Mouse (Mus musculus) bone marrow, adult 2 months (tissue): Measurements from ENCODE around the gene Efna4. TPM values are rescaled to one million over a fixed set of nuclear protein-coding genes. Genes with fewer than 3 reads are reported as not detected.

ENCODE experiments used
- H3K27ac ChIP-seq: fragments of 200-500 bp; 2 replicates; pipeline ENCODE4 v1.5.1; 2012; ENCODE audit warnings: low read depth, mild to moderate bottlenecking, control low read depth, inconsistent platforms, low read length; ENCODE audit not compliant: control insufficient read depth, poor library complexity, insufficient read depth
- H3K4me1 ChIP-seq: fragments of 200-500 bp; 2 replicates; pipeline ENCODE4 v1.6.1; 2011; ENCODE audit warnings: low read length; ENCODE audit not compliant: control insufficient read depth, insufficient read depth
- H3K4me3 ChIP-seq: fragments of 200-500 bp; replicated peaks from 2 replicates; pipeline ENCODE3; 2011; ENCODE audit warnings: mild to moderate bottlenecking, low read depth, low read length, control low read depth; ENCODE audit not compliant: control insufficient read depth
- CTCF ChIP-seq: fragments of 200-500 bp; IDR thresholded peaks from 2 replicates; pipeline ENCODE4 v1.5.1; 2011; ENCODE audit warnings: low read length, control low read depth; ENCODE audit not compliant: control insufficient read depth, insufficient read depth
- POLR2A ChIP-seq: fragments of 200-500 bp; IDR thresholded peaks from 2 replicates; pipeline ENCODE4 v1.6.1; 2011; ENCODE audit warnings: low read depth, mild to moderate bottlenecking, control low read depth, low read length, borderline replicate concordance; ENCODE audit not compliant: control insufficient read depth
- WGBS: fragments of 180-500 bp; shearing (Covaris S2); methylation state at CpG from one replicate; pipeline ENCODE4 v1.1.7; 2018; 5-methylcytosine and 5-hydroxymethylcytosine counted together
- polyA plus RNA-seq: library from polyadenylated mRNA; stranded (reverse); fragments of >200 nt; gene quantifications from 2 replicates; pipeline ENCODE4 v1.2.4, GENCODE M21; 2011; ENCODE audit warnings: low replicate concordance; ENCODE audit not compliant: missing spikeins, insufficient read depth, insufficient read length

The Efna4 gene
- not detected in 2 replicates for polyA plus RNA-seq

DNA sequence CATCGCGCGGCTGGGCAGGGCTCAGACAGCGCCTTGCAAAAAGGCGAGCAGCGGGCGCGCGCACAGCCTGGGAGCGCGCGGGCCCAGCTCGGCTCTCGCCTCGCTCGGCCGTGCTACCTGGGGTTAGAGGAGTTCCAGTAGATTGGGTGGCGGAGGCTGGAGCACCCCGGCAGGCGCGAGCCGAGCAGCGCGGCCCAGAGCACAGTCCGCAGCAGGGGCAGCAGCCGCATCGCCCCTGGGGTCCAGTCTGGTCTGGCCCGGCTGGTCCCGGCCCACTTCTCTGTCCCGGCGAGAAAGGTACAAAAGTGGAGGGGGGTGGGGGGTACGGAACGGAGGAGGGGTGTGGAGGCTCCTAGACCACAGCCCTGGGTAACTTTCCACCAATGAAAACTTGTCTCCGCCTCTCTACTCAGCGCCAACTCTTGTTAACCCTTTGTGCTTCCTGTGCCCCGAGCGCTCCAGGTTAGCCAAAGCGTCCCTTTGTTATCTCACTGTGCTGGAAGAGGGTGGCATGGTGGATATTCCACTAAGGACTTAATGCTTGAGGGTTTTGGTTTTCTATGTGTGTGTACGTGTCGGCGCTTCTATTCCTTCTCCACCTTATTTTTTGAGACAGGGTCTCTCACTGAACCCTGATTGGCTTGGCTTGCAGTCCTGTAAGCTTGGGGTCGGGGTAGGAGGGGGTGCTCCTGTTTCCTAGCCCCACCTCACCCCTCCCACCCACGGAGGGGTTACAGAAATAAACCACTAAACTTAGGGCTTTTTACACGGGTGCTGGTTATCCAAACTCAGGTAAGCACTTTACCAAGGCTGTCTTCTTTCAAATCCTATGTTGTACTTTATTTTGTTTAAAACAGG lies at the start of gene Efna4:
Efna4 (minus strand) TSS at position 308 of the 858 bp plus-strand sequence.
- 2% methylated on average over 44 of the region's 44 CpGs for WGBS
- Histone ChIP-seq H3K4me1 (no peaks in the 10 kb centered on the region), H3K4me3 (peak within 1 kb of the TSS; percentile 37), H3K27ac (no peak within 1 kb of the TSS; the same call in 1 of the 2 replicates)
- no peak for TF ChIP-seq POLR2A
- no peak for TF ChIP-seq CTCF

DNA sequence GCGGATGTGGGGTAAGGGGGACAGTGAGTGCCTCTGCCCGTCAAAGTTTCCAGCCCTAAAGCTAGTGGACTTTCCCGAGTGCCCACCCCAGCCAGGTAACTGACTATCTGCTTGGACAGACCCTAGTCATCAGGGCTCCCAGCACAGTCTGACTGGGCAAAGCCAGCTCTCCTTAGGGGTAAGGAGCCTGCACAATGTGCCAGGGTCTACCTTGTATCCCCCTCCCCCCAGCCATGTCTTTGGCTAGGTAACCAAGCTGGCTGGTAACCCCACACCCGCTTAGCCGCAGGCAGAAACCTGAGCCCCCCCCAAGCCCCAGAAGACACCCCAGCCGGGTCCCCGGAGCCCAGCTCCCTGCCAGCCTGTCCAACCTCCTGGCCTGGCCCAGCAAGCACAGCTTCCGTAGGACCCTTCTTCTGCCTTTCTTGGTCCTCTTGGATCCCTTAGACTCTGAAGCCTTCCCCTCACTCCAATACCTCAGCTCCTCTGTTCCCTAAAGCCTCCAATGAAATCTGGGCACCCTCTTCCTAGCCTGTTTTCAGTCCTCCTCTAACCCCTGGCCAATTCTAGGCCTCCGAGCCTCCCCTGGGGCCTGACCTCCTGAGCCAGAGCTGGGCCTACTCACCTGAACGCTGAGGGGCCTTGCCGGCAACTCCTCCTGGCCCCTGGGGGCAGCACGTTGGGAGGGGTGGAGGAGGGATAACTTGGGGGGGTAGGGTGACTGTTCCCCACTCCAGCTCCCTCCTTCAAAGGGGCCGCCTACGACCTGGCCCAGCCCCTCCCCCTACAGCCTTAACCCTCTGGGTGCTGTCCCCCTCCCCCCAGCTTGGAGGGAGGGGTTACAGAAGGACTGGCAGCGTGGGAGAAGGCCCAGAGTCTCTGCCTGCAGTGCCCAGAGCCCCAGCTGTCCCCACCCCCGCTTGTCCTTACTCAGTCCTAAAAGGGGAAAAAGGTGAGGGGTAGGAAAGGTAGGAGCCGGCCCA lies 48.9 kb upstream of the Efna4 start:
- TF ChIP-seq POLR2A (no peak), CTCF (no peak)
- Histone ChIP-seq H3K4me3 (peak overlapping the region; percentile 67), H3K27ac (peak overlapping the region; percentile 93), H3K4me1 (peaks cover 2% of the 10 kb centered on the region)
- 62% methylated on average over 17 of the region's 17 CpGs for WGBS

GRCm38 (mm10) chr3:89385451-89385850 lies 47.6 kb upstream of the Efna4 start:
- TF ChIP-seq POLR2A (peak; percentile 40; the same call in 1 of the 2 replicates), CTCF (no peak)
- Histone ChIP-seq H3K4me1 (peaks cover 2% of the 10 kb centered on the region), H3K4me3 (peak overlapping the region; percentile 54), H3K27ac (peak overlapping the region; percentile 75)
- WGBS: 7% methylated on average over 11 of the region's 11 CpGs

GRCm38 (mm10) chr3:89384331-89385076 lies 46.7 kb upstream of the Efna4 start:
- 69% methylated on average over 12 of the region's 12 CpGs for WGBS
- no peak for TF ChIP-seq CTCF
- no peak for TF ChIP-seq POLR2A
- H3K27ac ChIP-seq: peak overlapping the region; percentile 75
- H3K4me1 ChIP-seq: peaks cover 6% of the 10 kb centered on the region
- peak overlapping the region; percentile 54 for H3K4me3 ChIP-seq

GRCm38 (mm10) chr3:89383651-89384255 lies 45.9 kb upstream of the Efna4 start:
- H3K27ac ChIP-seq: no peak overlapping the region
- peaks cover 6% of the 10 kb centered on the region for H3K4me1 ChIP-seq
- TF ChIP-seq CTCF (no peak), POLR2A (no peak)
- H3K4me3 ChIP-seq: no peak overlapping the region
- 82% methylated on average over 5 of the region's 5 CpGs for WGBS

DNA sequence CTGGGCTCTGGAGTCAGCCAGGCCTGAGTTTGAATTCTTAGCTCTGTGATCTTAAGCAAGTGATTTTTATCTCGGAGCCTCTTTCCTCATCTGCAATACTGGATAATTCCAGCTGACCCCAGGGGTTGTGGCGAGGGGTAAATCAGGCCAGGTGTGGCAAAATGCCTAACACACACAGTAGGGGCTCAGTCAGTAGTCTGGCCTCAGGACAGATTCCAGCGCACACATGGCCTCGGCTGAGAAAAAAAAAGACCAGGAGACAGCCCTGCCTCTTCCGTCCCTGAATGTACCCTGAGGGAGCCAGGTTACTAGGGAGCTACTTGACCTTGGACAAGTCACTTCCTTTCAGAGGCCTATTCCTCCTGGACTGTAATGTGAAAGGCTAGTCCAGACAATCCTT lies 45.1 kb upstream of the Efna4 start:
- H3K27ac ChIP-seq: no peak overlapping the region
- WGBS: 83% methylated on average over 5 of the region's 5 CpGs

More for the DNA sequence above, 45.1 kb upstream of the Efna4 start:
- H3K4me1 ChIP-seq: peaks cover 6% of the 10 kb centered on the region
- TF ChIP-seq POLR2A (no peak), CTCF (no peak)
- no peak overlapping the region for H3K4me3 ChIP-seq
